Comparison of ENCODE assay signal across 7 mouse cellular contexts in genomic region chr11:119237568-119238304, GRCm38 (mm10). TPM values are rescaled to one million over a fixed set of nuclear protein-coding genes. Genes with fewer than 3 reads are reported as not detected.
DNase-seq lines count a peak whose midpoint lies in the region; TF ChIP-seq lines count a peak whose summit lies in the region.

No protein-coding gene starts in this region.

- peak; percentile 74 for TF ChIP-seq POLR2A in CH12.LX (IDR thresholded peaks at IDR 0.05; ENCODE audit: low read depth, low read length)

- no peak; the same call in 1 of the 2 replicates for TF ChIP-seq RAD21 in CH12.LX (IDR thresholded peaks at IDR 0.05; ENCODE audit: low read depth, low read length)

- H3K27ac ChIP-seq in CH12.LX (ENCODE audit: insufficient read depth, low read depth): peak overlapping the region; percentile 64
- peak overlapping the region; percentile 75 for H3K27ac ChIP-seq in heart, embryonic 10.5 days
- peak overlapping the region; percentile 69 for H3K27ac ChIP-seq in midbrain, embryonic 10.5 days (replicated peaks)

- H3K4me3 ChIP-seq in CH12.LX (replicated peaks in 1 of 3; ENCODE audit: low read depth in 2 of 3, low read length in 2 of 3, poor library complexity in 1 of 3): peak overlapping the region; percentile 40 to 68 (median 56)
- peak overlapping the region; percentile 54 for H3K4me3 ChIP-seq in heart, embryonic 10.5 days
- peak overlapping the region; percentile 42 for H3K4me3 ChIP-seq in midbrain, embryonic 10.5 days

- peaks cover 13 to 31% of the 10 kb centered on the region in 2 experiments for H3K4me1 ChIP-seq in CH12.LX (ENCODE audit: control insufficient read depth in 1 of 2, insufficient read depth in 2 of 2)
- peaks cover 26% of the 10 kb centered on the region for H3K4me1 ChIP-seq in heart, embryonic 10.5 days
- peaks cover 27% of the 10 kb centered on the region for H3K4me1 ChIP-seq in midbrain, embryonic 10.5 days

- H3K27me3 ChIP-seq in CH12.LX (replicated peaks): peaks cover 60% of the 10 kb centered on the region
- 0 out of 2 replicates have a peak, but pooled peaks cover 5% of the 10 kb centered on the region for H3K27me3 ChIP-seq in heart, embryonic 10.5 days (ENCODE audit: insufficient read depth, poor library complexity, severe bottlenecking)
- H3K27me3 ChIP-seq in midbrain, embryonic 10.5 days (ENCODE audit: low read depth, poor library complexity, severe bottlenecking): no peaks in the 10 kb centered on the region

- H3K79me2 ChIP-seq in CH12.LX (replicated peaks; ENCODE audit: control insufficient read depth, extremely low read depth, insufficient read depth, poor library complexity, severe bottlenecking): no peaks in the 10 kb centered on the region

- peak; percentile 50 for DNase-seq in CH12.LX (ENCODE audit: extremely low read depth)
- DNase-seq in ZHBTc4 (ENCODE audit: low read depth, low spot score): peak; percentile 54
- DNase-seq in heart, embryonic 10.5 days (ENCODE audit: low spot score): no peak
- peak; percentile 37 to 68 for DNase-seq in kidney, postnatal 25 days
- no peak for DNase-seq in midbrain, embryonic 10.5 days (ENCODE audit: low spot score)
- DNase-seq in thymus, postnatal 0 days (ENCODE audit: low spot score): peak; percentile 54
- DNase-seq in left cerebral cortex, adult 8-10 months (ENCODE audit: low spot score in 2 of 2): no peak

- no peak for TF ChIP-seq CTCF in CH12.LX (conservative IDR thresholded peaks at IDR 0.05 in 1 of 2, IDR thresholded peaks at IDR 0.05 in 1 of 2; ENCODE audit: low read depth in 2 of 2, low read length in 2 of 2)

- peaks cover 14% of the 10 kb centered on the region for H3K9me3 ChIP-seq in CH12.LX (replicated peaks; ENCODE audit: low read length)
- no peaks in the 10 kb centered on the region; the same call in 1 of the 2 replicates for H3K9me3 ChIP-seq in heart, embryonic 10.5 days
- peaks cover 8% of the 10 kb centered on the region; the same call in 1 of the 2 replicates for H3K9me3 ChIP-seq in midbrain, embryonic 10.5 days (replicated peaks)

- in situ Hi-C loops in CH12.LX (cut with MboI; ENCODE audit: low pct_ligation_motif_present, low pct_unique_long_range_greater_than_20kb, low sequenced_read_pairs): no loop called here

- dilution Hi-C loops in CH12.LX (cut with MboI; ENCODE audit: extremely low pct_ligation_motif_present, extremely low pct_unique_long_range_greater_than_20kb, low sequenced_read_pairs): no loop called here

- WGBS in heart, embryonic 10.5 days: 24% methylated on average over 20 of the region's 20 CpGs
- 35% methylated on average over 20 of the region's 20 CpGs for WGBS in midbrain, embryonic 10.5 days

- peak overlapping the region; percentile 81 for H3K9ac ChIP-seq in CH12.LX (ENCODE audit: insufficient read depth, low read depth)

- no peaks in the 10 kb centered on the region for H3K36me3 ChIP-seq in CH12.LX (replicated peaks in 1 of 2; ENCODE audit: control insufficient read depth in 1 of 2, insufficient read depth in 1 of 2, low read length in 1 of 2)
- 0 out of 2 replicates have a peak, but pooled peaks cover 2% of the 10 kb centered on the region for H3K36me3 ChIP-seq in heart, embryonic 10.5 days
- peaks cover 82% of the 10 kb centered on the region for H3K36me3 ChIP-seq in midbrain, embryonic 10.5 days

- peak overlapping the region; percentile 88 for H3K4me2 ChIP-seq in CH12.LX (ENCODE audit: insufficient read depth, low read depth, poor library complexity, severe bottlenecking)

- no peak for TF ChIP-seq EP300 in CH12.LX (IDR thresholded peaks at IDR 0.05; ENCODE audit: low read length)

TF ChIP-seq in CH12.LX, 34 proteins besides CTCF, POLR2A, EP300 and RAD21:
- TF ChIP-seq ETS1 (conservative IDR thresholded peaks at IDR 0.05; ENCODE audit: low read depth, low read length): 0 out of 2 replicates have a peak, but pooled peaks have one; percentile 5
- no peak for TF ChIP-seq KAT2A (IDR thresholded peaks at IDR 0.05; ENCODE audit: insufficient replicate concordance, low read length)
- 0 out of 2 replicates have a peak, but pooled peaks have one; percentile 9 for TF ChIP-seq SIN3A (IDR thresholded peaks at IDR 0.05; ENCODE audit: low read length)
- peak; percentile 34; the same call in 1 of the 2 replicates for TF ChIP-seq ELF1 (IDR thresholded peaks at IDR 0.05; ENCODE audit: low read depth, low read length)
- TF ChIP-seq NELFE (IDR thresholded peaks at IDR 0.05; ENCODE audit: low read depth, low read length): peak; percentile 76; the same call in 1 of the 2 replicates
- 0 out of 2 replicates have a peak, but pooled peaks have one; percentile 42 for TF ChIP-seq TCF12 (IDR thresholded peaks at IDR 0.05; ENCODE audit: low read depth, low read length)
- TF ChIP-seq MAX (IDR thresholded peaks at IDR 0.05; ENCODE audit: low read length): 0 out of 2 replicates have a peak, but pooled peaks have one; percentile 2
- peak; percentile 83 for TF ChIP-seq NRF1 (IDR thresholded peaks at IDR 0.05; ENCODE audit: low read depth, low read length)
- no peak for TF ChIP-seq JUN (IDR thresholded peaks at IDR 0.05; ENCODE audit: insufficient read depth, low read depth, low read length)
- TF ChIP-seq ZMIZ1 (IDR thresholded peaks at IDR 0.05; ENCODE audit: low read depth, low read length): peak; percentile 77
- no peak for TF ChIP-seq GABPA (IDR thresholded peaks at IDR 0.05; ENCODE audit: insufficient replicate concordance, low read depth, low read length)
TF ChIP-seq in CH12.LX: peak in this region for 8.

RNA-seq across cellular contexts. Expression of gene Ccdc40, which starts 9.4 kb away (rescaled TPM):
- total RNA-seq in CH12.LX (2012; rRNA removed): 0.80 and 1.3 TPM in 2 replicates
- 0.82 and 0.97 TPM in 2 replicates for total RNA-seq in CH12.LX (2014; rRNA removed)
- polyA plus RNA-seq in CH12.LX (2012; ENCODE audit: insufficient read length, low read depth): 1.2 and 1.4 TPM in 2 replicates
- polyA plus RNA-seq in heart, embryonic 10.5 days (2016; fragmentation: Nextera tagmentation; extraction: Ambion mirVana): 4.6 and 9.3 TPM in 2 replicates
- 20.6 and 21.8 TPM in 2 replicates for polyA plus RNA-seq in midbrain, embryonic 10.5 days (2016; fragmentation: Nextera tagmentation; extraction: Ambion mirVana)
- 4.6 and 5.3 TPM in 2 replicates for polyA plus RNA-seq in thymus, postnatal 0 days (2015; fragmentation: Nextera tagmentation; extraction: Ambion mirVana)
- total RNA-seq in left cerebral cortex, adult 8-10 months (2022): 1 to 10 TPM; 1.1 to 3.2 (median 1.7) TPM

RNA-seq across cellular contexts. Expression of gene Tbc1d16, which starts 9.4 kb away (rescaled TPM):
- total RNA-seq in CH12.LX (2012; rRNA removed) (9.4 and 15.9 TPM in 2 replicates), CH12.LX (2014; rRNA removed) (0.65 and 0.79 TPM in 2 replicates)
- 2.4 and 2.7 TPM in 2 replicates for polyA plus RNA-seq in CH12.LX (2012; ENCODE audit: insufficient read length, low read depth)
- polyA plus RNA-seq in heart, embryonic 10.5 days (2016; fragmentation: Nextera tagmentation; extraction: Ambion mirVana): 7.4 and 8.6 TPM in 2 replicates
- polyA plus RNA-seq in midbrain, embryonic 10.5 days (2016; fragmentation: Nextera tagmentation; extraction: Ambion mirVana): 27.0 and 29.6 TPM in 2 replicates
- polyA plus RNA-seq in thymus, postnatal 0 days (2015; fragmentation: Nextera tagmentation; extraction: Ambion mirVana): 5.3 and 5.9 TPM in 2 replicates
- total RNA-seq in left cerebral cortex, adult 8-10 months (2022): 10 to 100 TPM; 32.9 to 39.8 (median 35.6) TPM

RNA-seq across cellular contexts. Expression of gene Gaa, which starts 30.0 kb away (rescaled TPM):
- 80.8 and 105 TPM in 2 replicates for total RNA-seq in CH12.LX (2012; rRNA removed)
- total RNA-seq in CH12.LX (2014; rRNA removed): 19.6 and 19.8 TPM in 2 replicates
- polyA plus RNA-seq in CH12.LX (2012; ENCODE audit: insufficient read length, low read depth): 91.0 and 93.2 TPM in 2 replicates
- 57.3 and 97.3 TPM in 2 replicates for polyA plus RNA-seq in heart, embryonic 10.5 days (2016; fragmentation: Nextera tagmentation; extraction: Ambion mirVana)
- polyA plus RNA-seq in midbrain, embryonic 10.5 days (2016; fragmentation: Nextera tagmentation; extraction: Ambion mirVana): 32.0 and 33.6 TPM in 2 replicates
- 25.6 and 29.6 TPM in 2 replicates for polyA plus RNA-seq in thymus, postnatal 0 days (2015; fragmentation: Nextera tagmentation; extraction: Ambion mirVana)
- total RNA-seq in left cerebral cortex, adult 8-10 months (2022): 100 to 1,000 TPM; 280 to 307 (median 295) TPM

Comparison
In these comparisons a context has a peak if more than half of its experiments do, and no peak if none do; other contexts are left out.
1. DNase-seq: peak in CH12.LX (single experiment), ZHBTc4 (single experiment), kidney, postnatal 25 days (2 of 2) and thymus, postnatal 0 days (single experiment); none in heart, embryonic 10.5 days (single experiment), midbrain, embryonic 10.5 days (single experiment) and left cerebral cortex, adult 8-10 months (0 of 2).
2. Peak in every context shown above with its lines, with median percentiles within 50 percentile points of each other: H3K27ac ChIP-seq and H3K4me3 ChIP-seq.